Comparison of ENCODE assay signal across 24 mouse cellular contexts in genomic region chr13:18989185-18989714, GRCm38 (mm10). TPM values are rescaled to one million over a fixed set of nuclear protein-coding genes. Genes with fewer than 3 reads are reported as not detected.
DNase-seq lines count a peak whose midpoint lies in the region; ATAC-seq and TF ChIP-seq lines count a peak whose summit lies in the region.
"Had no signal": no experiment of that assay in that cellular context is flagged by ENCODE, and none has a peak within 500 bp of the region (broad histone marks: within the 10 kb centered on the region; RNA-seq: fewer than 3 reads in every experiment).

No protein-coding gene starts in this region.

- no peak for TF ChIP-seq CTCF in forebrain, postnatal 0 days (IDR thresholded peaks at IDR 0.05; ENCODE audit: low read depth)

- WGBS in forebrain, embryonic 11.5 days = 49% methylated on average over 8 of the region's 8 CpGs
- WGBS in forebrain, postnatal 0 days = 44% methylated on average over 8 of the region's 8 CpGs
- WGBS in midbrain, embryonic 11.5 days = 47% methylated on average over 8 of the region's 8 CpGs
- 45% methylated on average over 8 of the region's 8 CpGs for WGBS in midbrain, embryonic 10.5 days
- 32% methylated on average over 8 of the region's 8 CpGs for whole genome bisulfite sequencing in neural tube, embryonic 14.5 days
- 78% methylated on average over 8 of the region's 8 CpGs for WGBS in liver, embryonic 11.5 days

- no peak overlapping the region for H3K9ac ChIP-seq in forebrain, embryonic 11.5 days (ENCODE audit: low read length)
- no peak overlapping the region for H3K9ac ChIP-seq in forebrain, postnatal 0 days
- no peak overlapping the region for H3K9ac ChIP-seq in midbrain, embryonic 11.5 days (ENCODE audit: low read length)
- H3K9ac ChIP-seq in neural tube, embryonic 14.5 days (replicated peaks; ENCODE audit: low read depth, low read length) = no peak overlapping the region
- no peak overlapping the region for H3K9ac ChIP-seq in liver, embryonic 11.5 days (ENCODE audit: low read depth, low read length)
- H3K9ac ChIP-seq: embryonic facial prominence, embryonic 15.5 days; heart, embryonic 12.5 days; limb, embryonic 15.5 days; liver, postnatal 0 days; neural tube, embryonic 13.5 days had no signal

- no peak for DNase-seq in forebrain, embryonic 11.5 days (ENCODE audit: low spot score)
- DNase-seq in forebrain, postnatal 0 days = no peak
- DNase-seq in midbrain, embryonic 11.5 days (ENCODE audit: low spot score, missing footprints) = peak; percentile 84
- DNase-seq in midbrain, embryonic 10.5 days (ENCODE audit: low spot score) = no peak
- DNase-seq in embryo, embryonic 10.5 days (ENCODE audit: low spot score) = peak; percentile 38
- DNase-seq in liver, embryonic 11.5 days (ENCODE audit: low spot score) = no peak
- no peak for DNase-seq in thymus, adult 18-20 months
- DNase-seq: cerebellum, adult 9-11 months; heart, postnatal 14 days; kidney, adult 18-20 months; kidney, postnatal 14 days; liver, postnatal 0 days; lung, postnatal 14 days; right cerebral cortex, postnatal 25 days; thymus, postnatal 4 days had no signal

- no peak overlapping the region for H3K4me2 ChIP-seq in forebrain, embryonic 11.5 days (ENCODE audit: low read depth, low read length, severe bottlenecking)
- no peak overlapping the region for H3K4me2 ChIP-seq in forebrain, postnatal 0 days (ENCODE audit: low read depth)
- no peak overlapping the region for H3K4me2 ChIP-seq in midbrain, embryonic 11.5 days
- no peak overlapping the region for H3K4me2 ChIP-seq in neural tube, embryonic 14.5 days (ENCODE audit: low read depth, low read length)
- H3K4me2 ChIP-seq in liver, embryonic 11.5 days = no peak overlapping the region
- H3K4me2 ChIP-seq: embryonic facial prominence, embryonic 15.5 days; heart, embryonic 12.5 days; limb, embryonic 15.5 days; neural tube, embryonic 13.5 days had no signal

- H3K4me1 ChIP-seq in forebrain, embryonic 11.5 days (replicated peaks; ENCODE audit: control insufficient read depth, insufficient read depth, low read length) = no peaks in the 10 kb centered on the region
- no peaks in the 10 kb centered on the region for H3K4me1 ChIP-seq in forebrain, postnatal 0 days (ENCODE audit: insufficient read depth)
- H3K4me1 ChIP-seq in midbrain, embryonic 11.5 days (ENCODE audit: control insufficient read depth, insufficient read depth, low read length) = no peaks in the 10 kb centered on the region
- H3K4me1 ChIP-seq in midbrain, embryonic 10.5 days = peaks cover 10% of the 10 kb centered on the region
- no peaks in the 10 kb centered on the region for H3K4me1 ChIP-seq in neural tube, embryonic 14.5 days (ENCODE audit: control insufficient read depth, insufficient read depth, low read length)
- H3K4me1 ChIP-seq in liver, embryonic 11.5 days (replicated peaks; ENCODE audit: control insufficient read depth, insufficient read depth, low read length) = no peaks in the 10 kb centered on the region
- H3K4me1 ChIP-seq: embryonic facial prominence, embryonic 15.5 days; heart, embryonic 12.5 days; limb, embryonic 15.5 days; neural tube, embryonic 13.5 days had no signal

- no peaks in the 10 kb centered on the region for H3K9me3 ChIP-seq in forebrain, embryonic 11.5 days (ENCODE audit: control insufficient read depth, low read length)
- no peaks in the 10 kb centered on the region for H3K9me3 ChIP-seq in forebrain, postnatal 0 days (ENCODE audit: low read length)
- no peaks in the 10 kb centered on the region for H3K9me3 ChIP-seq in midbrain, embryonic 11.5 days (ENCODE audit: control insufficient read depth, low read length)
- H3K9me3 ChIP-seq in midbrain, embryonic 10.5 days (replicated peaks) = no peaks in the 10 kb centered on the region
- H3K9me3 ChIP-seq in neural tube, embryonic 14.5 days (ENCODE audit: control insufficient read depth, low read length) = no peaks in the 10 kb centered on the region
- H3K9me3 ChIP-seq in liver, embryonic 11.5 days (ENCODE audit: control insufficient read depth, low read length) = no peaks in the 10 kb centered on the region
- H3K9me3 ChIP-seq: embryonic facial prominence, embryonic 15.5 days; G1E; heart, embryonic 12.5 days; limb, embryonic 15.5 days; neural tube, embryonic 13.5 days had no signal

- no peaks in the 10 kb centered on the region for H3K36me3 ChIP-seq in forebrain, embryonic 11.5 days (ENCODE audit: control insufficient read depth, insufficient read depth, low read length)
- H3K36me3 ChIP-seq in forebrain, postnatal 0 days (ENCODE audit: insufficient read depth) = no peaks in the 10 kb centered on the region
- H3K36me3 ChIP-seq in midbrain, embryonic 11.5 days (ENCODE audit: control insufficient read depth, insufficient read depth, low read length) = no peaks in the 10 kb centered on the region
- no peaks in the 10 kb centered on the region for H3K36me3 ChIP-seq in midbrain, embryonic 10.5 days
- no peaks in the 10 kb centered on the region for H3K36me3 ChIP-seq in neural tube, embryonic 14.5 days (ENCODE audit: control insufficient read depth, insufficient read depth, low read length)
- no peaks in the 10 kb centered on the region for H3K36me3 ChIP-seq in liver, embryonic 11.5 days (ENCODE audit: control insufficient read depth, insufficient read depth, low read length)
- H3K36me3 ChIP-seq: embryonic facial prominence, embryonic 15.5 days; G1E; heart, embryonic 12.5 days; limb, embryonic 15.5 days; neural tube, embryonic 13.5 days had no signal

- ATAC-seq in forebrain, embryonic 11.5 days (replicated peaks; ENCODE audit: low FRiP score) = 0 out of 2 replicates have a peak, but pooled peaks have one; percentile 33
- no peak for ATAC-seq in forebrain, postnatal 0 days
- peak; percentile 38; the same call in 1 of the 2 replicates for ATAC-seq in midbrain, embryonic 11.5 days (ENCODE audit: low FRiP score)
- ATAC-seq in neural tube, embryonic 14.5 days (ENCODE audit: low read depth) = peak; percentile 44; the same call in 1 of the 2 replicates
- no peak for ATAC-seq in liver, embryonic 11.5 days (replicated peaks; ENCODE audit: low FRiP score)
- ATAC-seq: liver, postnatal 0 days had no signal

- no peak overlapping the region for H3K27ac ChIP-seq in forebrain, embryonic 11.5 days (ENCODE audit: low read depth, low read length)
- no peak overlapping the region for H3K27ac ChIP-seq in forebrain, postnatal 0 days (ENCODE audit: low read depth, low read length)
- no peak overlapping the region for H3K27ac ChIP-seq in midbrain, embryonic 11.5 days (ENCODE audit: low read depth, low read length)
- no peak overlapping the region for H3K27ac ChIP-seq in midbrain, embryonic 10.5 days (replicated peaks)
- H3K27ac ChIP-seq in neural tube, embryonic 14.5 days (ENCODE audit: low read depth, low read length) = no peak overlapping the region
- H3K27ac ChIP-seq in liver, embryonic 11.5 days (ENCODE audit: low read depth, low read length) = no peak overlapping the region
- H3K27ac ChIP-seq: embryonic facial prominence, embryonic 15.5 days; layer of hippocampus, adult 2 months; limb, embryonic 15.5 days; neural tube, embryonic 13.5 days had no signal

- no peaks in the 10 kb centered on the region for H3K27me3 ChIP-seq in forebrain, embryonic 11.5 days (ENCODE audit: control insufficient read depth, insufficient read depth, low read length)
- no peaks in the 10 kb centered on the region for H3K27me3 ChIP-seq in forebrain, postnatal 0 days (ENCODE audit: insufficient read depth, low read length)
- H3K27me3 ChIP-seq in midbrain, embryonic 11.5 days (ENCODE audit: control insufficient read depth, insufficient read depth, low read length) = no peaks in the 10 kb centered on the region
- no peaks in the 10 kb centered on the region for H3K27me3 ChIP-seq in midbrain, embryonic 10.5 days (ENCODE audit: low read depth, poor library complexity, severe bottlenecking)
- H3K27me3 ChIP-seq in neural tube, embryonic 14.5 days (ENCODE audit: control insufficient read depth, insufficient read depth, low read length) = no peaks in the 10 kb centered on the region
- no peaks in the 10 kb centered on the region for H3K27me3 ChIP-seq in liver, embryonic 11.5 days (replicated peaks; ENCODE audit: control insufficient read depth, insufficient read depth, low read length)
- H3K27me3 ChIP-seq: embryonic facial prominence, embryonic 15.5 days; heart, embryonic 12.5 days; limb, embryonic 15.5 days; neural tube, embryonic 13.5 days had no signal

- no peak overlapping the region for H3K4me3 ChIP-seq in forebrain, embryonic 11.5 days (ENCODE audit: low read depth, low read length)
- no peak overlapping the region for H3K4me3 ChIP-seq in forebrain, postnatal 0 days (ENCODE audit: low read depth, low read length)
- H3K4me3 ChIP-seq in midbrain, embryonic 11.5 days (ENCODE audit: low read depth, low read length) = no peak overlapping the region
- no peak overlapping the region for H3K4me3 ChIP-seq in midbrain, embryonic 10.5 days
- H3K4me3 ChIP-seq in neural tube, embryonic 14.5 days (ENCODE audit: low read depth, low read length) = no peak overlapping the region
- no peak overlapping the region for H3K4me3 ChIP-seq in liver, embryonic 11.5 days (ENCODE audit: low read depth, low read length)
- H3K4me3 ChIP-seq: embryonic facial prominence, embryonic 15.5 days; heart, embryonic 12.5 days; layer of hippocampus, adult 2 months; limb, embryonic 15.5 days; neural tube, embryonic 13.5 days had no signal

RNA-seq across cellular contexts. Expression of gene Amph, which starts 41.2 kb away (rescaled TPM):
- polyA plus RNA-seq in forebrain, embryonic 11.5 days (2014; fragmentation: Nextera tagmentation; extraction: Ambion mirVana) = 6.8 and 7.6 TPM in 2 replicates
- total RNA-seq in forebrain, postnatal 0 days (2014; rRNA removed) = 113 and 118 TPM in 2 replicates
- 55.8 and 67.8 TPM in 2 replicates for polyA plus RNA-seq in forebrain, postnatal 0 days (2015; fragmentation: Nextera tagmentation; extraction: Ambion mirVana)
- polyA plus RNA-seq in midbrain, embryonic 11.5 days (2014; fragmentation: Nextera tagmentation; extraction: Ambion mirVana) = 11.6 and 12.9 TPM in 2 replicates
- polyA plus RNA-seq in midbrain, embryonic 10.5 days (2016; fragmentation: Nextera tagmentation; extraction: Ambion mirVana) = 4.9 and 7.3 TPM in 2 replicates
- 84.2 and 103 TPM in 2 replicates for polyA plus RNA-seq in neural tube, embryonic 14.5 days (2014; fragmentation: Nextera tagmentation; extraction: Ambion mirVana)
- polyA plus RNA-seq in liver, embryonic 11.5 days (2014; fragmentation: Nextera tagmentation; extraction: Ambion mirVana) = 1.2 and 1.7 TPM in 2 replicates
- total RNA-seq: granulocyte monocyte progenitor cell, adult 5-6 weeks; megakaryocyte, adult 5-6 weeks had no signal

Comparison
In these comparisons a context has a peak if more than half of its experiments do, and no peak if none do; other contexts are left out.
1. ATAC-seq: peak in forebrain, embryonic 11.5 days (single experiment), midbrain, embryonic 11.5 days (single experiment) and neural tube, embryonic 14.5 days (single experiment); none in forebrain, postnatal 0 days (single experiment) and liver, embryonic 11.5 days (single experiment).
2. DNase-seq: peak in midbrain, embryonic 11.5 days (single experiment) and embryo, embryonic 10.5 days (single experiment); none in forebrain, embryonic 11.5 days (single experiment), forebrain, postnatal 0 days (single experiment), midbrain, embryonic 10.5 days (single experiment), liver, embryonic 11.5 days (single experiment) and thymus, adult 18-20 months (0 of 2).